Mouse (Mus musculus) layer of hippocampus, postnatal 25 days (tissue): Measurements from ENCODE around the gene Abcc3. TPM values are rescaled to one million over a fixed set of nuclear protein-coding genes. Genes with fewer than 3 reads are reported as not detected.

ENCODE experiments used
- DNase-seq, 2 experiments: peaks; one replicate each; pipeline ENCODE4 v3.0.0; 2022; ENCODE audit warnings: mixed read lengths in 2 of 2, low spot score in 1 of 2; ENCODE audit errors: extremely low spot score in 1 of 2
- total RNA-seq, 2 experiments: library from RNA; stranded (reverse); gene quantifications; 2 replicates each; pipeline ENCODE4 v1.2.3; 2021

Gene Abcc3
- total RNA-seq, 2 experiments from 2014 or later = 2.0 to 3.0 TPM

DNA sequence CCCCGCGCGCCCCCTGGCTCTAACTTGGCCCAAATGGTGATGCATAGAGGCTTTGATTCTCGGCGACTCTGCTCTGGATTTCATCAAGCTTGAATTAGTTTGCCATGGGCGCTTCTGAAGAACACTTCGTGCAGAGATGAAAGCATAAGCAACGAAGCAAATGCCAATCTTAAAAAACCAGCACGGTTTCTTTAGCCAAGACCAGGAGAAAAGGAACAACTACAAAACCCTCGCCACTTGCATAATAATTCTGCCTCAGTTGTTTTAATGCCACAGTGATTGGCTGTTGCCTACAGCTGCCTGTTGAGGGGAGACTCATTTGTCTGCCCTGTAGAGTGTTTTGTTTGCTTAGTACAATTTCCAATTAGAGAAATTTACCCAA is 64.2 kb downstream of the Abcc3 start:
- DNase-seq = no peak

DNA sequence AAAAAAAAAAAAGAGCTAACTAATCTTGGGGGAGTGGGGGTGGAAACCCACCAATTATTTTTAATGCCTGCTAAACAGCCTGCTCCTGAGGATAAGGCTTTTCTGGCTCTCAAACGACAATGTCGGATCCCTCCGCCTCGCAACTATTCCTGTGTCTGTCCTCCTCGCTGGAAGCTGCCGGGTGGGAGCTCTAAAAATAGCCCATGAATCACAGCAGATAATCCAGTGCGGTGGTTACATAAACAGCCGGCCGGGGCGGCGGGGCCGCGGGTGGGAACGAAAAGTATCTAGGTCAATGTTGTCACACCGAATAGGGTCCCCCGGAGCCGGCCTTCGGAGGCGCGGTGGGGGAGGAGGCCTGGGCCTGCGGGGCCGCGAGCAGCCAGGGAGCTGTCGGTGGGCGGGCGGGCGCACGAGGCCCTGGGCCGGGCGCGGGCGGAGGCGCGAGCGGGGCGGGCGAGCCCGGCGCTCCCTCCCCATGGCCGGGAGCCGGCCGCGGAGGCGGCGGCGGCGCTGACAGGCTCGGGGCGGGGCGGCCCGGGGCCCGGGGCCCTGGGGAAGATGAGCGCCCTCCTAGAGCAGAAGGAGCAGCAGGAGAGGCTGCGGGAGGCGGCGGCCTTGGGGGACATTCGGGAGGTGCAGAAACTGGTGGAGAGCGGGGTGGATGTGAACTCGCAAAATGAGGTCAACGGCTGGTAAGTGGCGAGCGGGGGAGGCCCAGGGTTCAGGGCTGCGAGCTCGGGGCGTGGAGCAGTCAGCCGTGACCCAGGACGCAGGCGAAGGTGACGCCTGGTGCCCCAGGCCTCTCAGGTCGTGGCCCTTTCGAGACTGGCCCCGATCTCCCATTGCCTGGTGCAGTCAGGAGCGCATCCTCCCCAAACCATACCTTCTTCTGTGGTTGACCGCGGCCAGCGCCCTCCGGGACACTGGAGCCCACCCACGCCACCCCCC is 64.8 kb downstream of the Abcc3 start, which contains the start of gene Ankrd40:
Gene Ankrd40 (plus strand): TSS at position 309 of the 951 bp plus-strand sequence.
- DNase-seq = peak; percentile 84 to 95

- DNase-seq = no peak
These were observed 65.8 kb downstream of the Abcc3 start for GRCm38 (mm10) chr11:94326961-94327411.

- DNase-seq = no peak
These were observed 68.2 kb downstream of the Abcc3 start for GRCm38 (mm10) chr11:94324618-94325017.

DNA sequence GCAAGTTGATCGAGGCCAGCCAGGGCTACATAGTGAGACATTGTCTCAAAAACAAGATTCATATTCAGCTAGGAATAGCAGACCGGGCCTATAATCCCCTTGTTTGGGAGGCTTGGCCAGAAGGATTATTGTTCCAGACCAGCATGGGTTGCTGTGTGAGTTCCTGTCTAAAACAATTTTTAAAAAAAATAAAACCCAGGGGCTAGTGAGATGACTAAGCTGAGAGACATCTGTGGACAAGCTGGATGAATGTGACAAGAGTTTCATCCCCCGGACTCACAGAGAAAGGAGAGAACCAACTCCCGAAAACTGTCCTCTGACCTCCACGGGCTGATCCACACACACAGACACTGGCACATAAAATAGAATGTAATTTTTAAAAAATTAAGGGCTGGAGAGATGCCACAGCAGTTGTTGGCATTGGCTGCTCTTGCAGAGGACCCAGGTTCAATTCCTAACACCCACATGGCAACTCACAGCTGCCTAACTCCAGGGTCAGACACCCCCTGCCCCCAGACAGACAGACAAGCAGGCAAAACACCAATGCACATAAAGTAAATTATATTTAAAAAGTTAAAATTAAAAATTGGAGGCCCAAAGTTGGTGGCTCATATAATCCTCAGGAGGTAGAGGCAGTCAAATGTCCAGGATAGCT is 69.4 kb downstream of the Abcc3 start:
- DNase-seq = no peak

GRCm38 (mm10) chr11:94322636-94323035 is 70.2 kb downstream of the Abcc3 start:
- no peak for DNase-seq

DNA sequence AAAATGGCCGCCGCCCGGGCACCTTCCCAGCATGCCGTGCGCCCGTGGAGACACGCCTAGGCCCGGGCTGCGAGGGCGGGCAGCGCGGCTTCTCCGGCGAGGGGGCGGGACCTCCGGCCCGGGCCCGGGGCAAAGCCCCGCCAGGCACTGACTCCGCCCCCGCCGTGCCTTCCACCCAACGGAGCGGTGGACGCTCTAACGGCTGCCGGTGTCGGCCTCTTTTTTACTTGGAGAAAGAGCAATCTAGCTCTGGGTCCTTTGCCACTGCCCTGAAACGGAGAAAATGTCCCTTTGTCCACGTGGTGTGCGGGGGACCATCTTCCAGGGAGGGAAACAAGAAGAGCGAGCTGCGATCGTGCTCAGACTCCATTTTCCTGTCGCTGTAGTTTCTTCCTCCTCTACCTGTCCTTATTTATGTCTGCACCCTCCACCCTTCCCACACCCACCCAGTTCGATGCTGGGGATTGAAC is 70.8 kb downstream of the Abcc3 start, which contains the start of gene Luc7l3:
Gene Luc7l3 (minus strand): TSS at position 58 of the 470 bp plus-strand sequence.
- DNase-seq = peak; percentile 93 to 94

DNA sequence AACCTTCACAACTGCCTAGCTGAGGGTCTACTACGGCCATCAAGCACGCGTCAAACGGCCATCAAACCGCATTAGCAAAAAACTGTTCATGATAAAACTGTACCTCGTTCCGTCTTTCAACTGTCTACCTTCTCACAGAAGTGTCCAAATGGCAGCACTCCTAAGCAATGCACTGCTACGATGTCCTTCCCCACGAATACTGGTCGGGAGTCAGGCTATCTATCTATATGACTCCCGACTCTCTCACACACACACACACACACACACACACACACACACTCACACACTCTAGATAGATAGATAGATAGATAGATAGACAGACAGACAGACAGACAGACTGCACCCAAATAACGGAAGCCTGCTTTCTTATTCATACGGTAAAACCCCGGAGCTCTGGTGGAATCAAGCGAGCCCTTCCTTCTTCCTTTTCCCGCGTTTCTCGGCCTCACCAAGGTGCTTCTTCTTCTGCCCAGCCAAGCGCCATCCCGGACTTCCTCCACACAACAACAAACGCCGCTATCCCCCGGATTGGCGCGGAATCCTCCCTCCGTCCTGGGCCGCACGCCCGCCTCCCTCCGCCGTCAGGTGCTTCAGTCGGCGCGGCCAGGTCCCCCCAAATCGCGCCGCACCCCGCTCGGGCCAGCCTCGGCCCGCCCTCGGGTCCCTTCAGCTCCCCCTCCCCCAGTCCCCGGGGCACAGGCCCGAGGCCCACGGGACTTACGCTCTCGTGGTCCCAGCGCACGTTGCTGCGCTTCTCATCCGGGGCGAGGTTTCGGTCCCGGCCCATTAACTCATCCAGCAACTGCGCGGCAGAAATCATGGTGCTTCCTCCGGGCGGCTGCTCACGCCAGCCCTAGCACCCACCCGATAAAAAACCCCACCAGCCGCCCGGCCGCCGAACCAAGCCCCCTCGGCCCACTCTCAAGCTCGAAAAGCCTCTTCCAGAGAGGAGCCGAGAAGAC is 71.5 kb downstream of the Abcc3 start:
- peak in 1 of 2 experiments; percentile 29 for DNase-seq

DNA sequence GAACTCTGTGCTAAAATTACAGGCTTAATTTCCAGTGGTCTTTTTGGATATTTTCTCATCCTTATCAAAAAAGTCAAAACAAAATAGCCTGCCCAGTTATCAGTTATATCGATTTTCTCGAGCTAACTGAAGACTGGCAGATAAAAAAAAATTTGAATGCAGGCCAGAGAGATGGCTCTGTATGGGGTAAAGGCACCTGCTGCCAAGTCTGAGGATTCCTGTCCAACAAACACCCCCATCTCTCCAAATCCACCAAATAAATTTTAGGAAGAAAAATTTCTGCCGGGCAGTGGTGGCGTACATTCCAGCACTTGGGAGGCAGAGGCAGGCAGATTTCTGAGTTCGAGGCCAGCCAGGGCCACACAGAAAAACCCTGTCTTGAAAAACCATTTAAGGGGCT is 74.7 kb downstream of the Abcc3 start:
- DNase-seq = no peak

- DNase-seq = no peak
These were observed 75.3 kb downstream of the Abcc3 start for GRCm38 (mm10) chr11:94317515-94317914.

GRCm38 (mm10) chr11:94317014-94317413 is 75.8 kb downstream of the Abcc3 start:
- no peak for DNase-seq

DNA sequence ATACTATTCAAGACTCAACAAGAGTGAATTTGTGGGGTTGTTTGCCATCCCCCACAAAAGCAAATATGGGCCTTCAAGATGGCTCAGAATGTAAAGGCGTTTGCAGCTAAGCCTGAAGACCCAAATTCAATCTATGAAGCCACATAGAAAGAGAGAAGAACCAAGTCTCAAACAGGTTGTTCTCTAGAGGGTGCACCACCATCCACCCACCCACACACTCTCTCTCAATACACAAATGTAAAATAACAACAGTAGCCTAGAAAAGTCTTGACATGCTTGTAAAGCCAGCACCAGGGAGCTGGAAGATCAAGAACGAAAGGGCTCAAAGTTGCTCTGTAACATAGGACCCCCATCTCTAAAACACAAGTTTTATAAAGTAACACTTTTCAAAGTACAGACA is 76.3 kb downstream of the Abcc3 start:
- DNase-seq = no peak

DNA sequence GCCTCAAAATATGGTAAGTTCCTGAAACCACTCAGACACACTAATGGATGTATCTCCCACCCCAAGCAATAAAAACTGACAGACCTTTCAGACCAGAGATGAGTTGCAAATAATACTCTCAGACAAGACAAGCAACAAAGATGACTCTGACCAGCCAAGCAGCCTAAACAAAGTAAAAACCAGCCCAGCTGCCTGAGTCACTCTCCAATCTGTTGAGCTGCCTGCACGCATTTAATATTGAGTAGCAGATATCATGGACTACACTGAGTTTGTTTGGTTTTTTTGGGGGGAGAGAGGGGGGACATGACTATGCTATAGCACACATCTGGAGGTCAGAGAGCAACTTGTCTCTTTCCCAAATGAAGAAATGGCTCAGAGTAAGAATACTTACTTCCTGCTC is 77.5 kb downstream of the Abcc3 start:
- DNase-seq = no peak

DNA sequence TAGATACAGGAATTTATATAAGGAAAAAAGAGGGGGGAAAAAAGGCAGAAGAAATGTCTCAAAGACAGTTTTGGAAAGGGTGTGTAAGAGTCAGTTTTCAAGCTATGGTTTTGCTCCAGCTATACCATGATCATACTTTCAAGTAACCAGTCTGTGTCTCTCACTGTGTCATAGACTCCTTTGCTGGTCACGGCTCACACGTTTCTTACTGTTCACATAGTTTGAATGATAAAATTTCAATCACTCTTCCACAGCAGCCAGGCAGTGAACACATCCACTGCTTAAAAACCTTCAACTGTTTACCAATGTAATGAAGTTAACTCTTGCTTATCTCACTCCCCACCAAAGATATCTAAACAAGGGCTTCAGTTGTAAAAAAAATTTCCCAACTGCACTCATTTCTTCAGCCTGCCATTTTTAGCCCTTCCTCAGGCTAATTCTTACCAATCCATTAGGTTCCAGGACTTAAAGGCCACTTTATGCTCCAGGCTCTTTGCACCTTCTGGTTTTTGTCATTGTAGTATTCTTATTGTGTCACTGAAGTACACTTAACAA is 78.6 kb downstream of the Abcc3 start:
- DNase-seq = no peak

- no peak for DNase-seq
These were observed 80.1 kb downstream of the Abcc3 start for GRCm38 (mm10) chr11:94312733-94313132.

- DNase-seq = no peak
These were observed 97.6 kb downstream of the Abcc3 start for GRCm38 (mm10) chr11:94294996-94295845.
